Mouse (Mus musculus) intestine, embryonic 15.5 days (tissue): ENCODE results near the gene Ppp2r5d. TPM values are rescaled to one million over a fixed set of nuclear protein-coding genes. Genes with fewer than 3 reads are reported as not detected.
A peak's percentile ranks its signal among the peaks of the same experiment; 100 is the strongest.

ENCODE experiments used
- ATAC-seq: fragments of 200-750 bp; cut with Nextera tagmentation; 2 replicates; pipeline ENCODE4 v1.8.0; 2017; ENCODE audit warnings: moderate TSS enrichment, moderate library complexity
- H3K27ac ChIP-seq: fragments of 300-500 bp; sonication (generic); 2 replicates; pipeline ENCODE4 v1.5.1; 2015; ENCODE audit warnings: mild to moderate bottlenecking, inconsistent platforms
- H3K27me3 ChIP-seq: fragments of 300-500 bp; sonication (generic); replicated peaks from 2 replicates; pipeline ENCODE4 v1.6.1; 2015; ENCODE audit warnings: inconsistent platforms
- H3K36me3 ChIP-seq: fragments of 300-500 bp; sonication (generic); 2 replicates; pipeline ENCODE4 v1.6.1; 2015; ENCODE audit warnings: inconsistent platforms
- H3K4me1 ChIP-seq: fragments of 300-500 bp; sonication (generic); replicated peaks from 2 replicates; pipeline ENCODE4 v1.6.1; 2015; ENCODE audit warnings: inconsistent platforms
- H3K4me2 ChIP-seq: fragments of 300-500 bp; sonication (generic); replicated peaks from 2 replicates; pipeline ENCODE4 v1.6.1; 2015; ENCODE audit warnings: mild to moderate bottlenecking, inconsistent platforms
- H3K4me3 ChIP-seq: fragments of 300-500 bp; sonication (generic); replicated peaks from 2 replicates; pipeline ENCODE4 v1.5.1; 2015; ENCODE audit warnings: inconsistent platforms
- H3K9ac ChIP-seq: fragments of 300-500 bp; sonication (generic); 2 replicates; pipeline ENCODE4 v1.6.1; 2015; ENCODE audit warnings: inconsistent platforms
- H3K9me3 ChIP-seq: fragments of 300-500 bp; sonication (generic); 2 replicates; pipeline ENCODE4 v1.6.1; 2016; ENCODE audit warnings: inconsistent platforms
- WGBS: fragments of 180-500 bp; shearing (Covaris S2); methylation state at CpG from one replicate; pipeline ENCODE4 v1.1.7; 2015; 5-methylcytosine and 5-hydroxymethylcytosine counted together
- polyA plus RNA-seq: library from polyadenylated mRNA; unstranded; fragments of >200 nt; fragmentation: Nextera tagmentation; extraction: Ambion mirVana; gene quantifications from 2 replicates; pipeline ENCODE4 v1.2.1, GENCODE M21; 2015

The Ppp2r5d gene
- polyA plus RNA-seq, 1 experiment from 2014 or later: 71.8 TPM

DNA sequence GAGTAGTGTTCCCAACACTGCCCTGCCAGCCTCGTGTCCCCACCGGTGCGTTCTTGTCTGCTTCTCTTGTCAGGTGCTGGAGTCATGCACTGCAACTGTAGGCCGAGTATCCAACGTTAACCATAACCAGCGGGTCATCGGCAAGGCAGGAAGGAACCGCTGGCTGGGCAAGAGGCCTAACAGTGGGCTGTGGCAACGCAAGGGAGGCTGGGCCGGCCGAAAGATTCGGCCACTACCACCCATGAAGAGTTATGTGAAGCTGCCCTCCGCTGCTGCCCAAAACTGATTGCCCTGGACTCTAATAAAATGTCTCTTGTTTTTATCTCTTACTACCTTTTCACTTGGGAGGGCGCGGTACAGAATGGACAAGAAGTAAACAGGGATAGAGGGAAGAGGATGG lies 55.1 kb downstream of the Ppp2r5d start:
- Histone ChIP-seq H3K4me1 (peaks cover 38% of the 10 kb centered on the region), H3K9ac (peak overlapping the region; percentile 92)

DNA sequence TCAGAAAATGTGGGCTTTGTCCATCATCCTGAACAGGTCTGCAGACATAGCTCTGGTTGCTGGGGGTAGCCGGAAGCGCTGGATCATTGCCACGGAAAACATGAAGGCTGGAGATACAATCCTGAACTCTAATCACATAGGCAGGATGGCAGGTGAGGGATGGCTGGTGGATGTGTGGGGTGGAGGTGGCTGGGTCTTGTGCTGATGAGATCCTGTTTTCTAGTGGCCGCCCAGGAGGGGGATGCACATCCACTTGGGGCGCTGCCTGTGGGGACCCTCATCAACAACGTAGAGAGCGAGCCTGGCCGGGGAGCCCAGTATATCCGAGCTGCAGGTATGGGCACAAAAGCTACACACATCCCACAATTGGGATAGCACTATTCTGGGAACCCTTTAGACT lies 56.5 kb downstream of the Ppp2r5d start:
- Histone ChIP-seq H3K27me3 (no peaks in the 10 kb centered on the region), H3K4me2 (no peak overlapping the region), H3K27ac (no peak overlapping the region), H3K4me1 (peaks cover 43% of the 10 kb centered on the region), H3K9me3 (no peaks in the 10 kb centered on the region), H3K4me3 (no peak overlapping the region), H3K9ac (no peak overlapping the region), H3K36me3 (peaks cover 17% of the 10 kb centered on the region; the same call in 1 of the 2 replicates)
- WGBS: 93% methylated on average over 9 of the region's 9 CpGs
- ATAC-seq: no peak

More for the DNA sequence above, 55.1 kb downstream of the Ppp2r5d start:
- Histone ChIP-seq H3K9me3 (no peaks in the 10 kb centered on the region), H3K36me3 (peaks cover 27% of the 10 kb centered on the region), H3K27me3 (no peaks in the 10 kb centered on the region), H3K4me2 (peak overlapping the region; percentile 74), H3K27ac (peak overlapping the region; percentile 97), H3K4me3 (peak overlapping the region; percentile 76)
- ATAC-seq: no peak
- 30% methylated on average over 15 of the region's 15 CpGs for WGBS

DNA sequence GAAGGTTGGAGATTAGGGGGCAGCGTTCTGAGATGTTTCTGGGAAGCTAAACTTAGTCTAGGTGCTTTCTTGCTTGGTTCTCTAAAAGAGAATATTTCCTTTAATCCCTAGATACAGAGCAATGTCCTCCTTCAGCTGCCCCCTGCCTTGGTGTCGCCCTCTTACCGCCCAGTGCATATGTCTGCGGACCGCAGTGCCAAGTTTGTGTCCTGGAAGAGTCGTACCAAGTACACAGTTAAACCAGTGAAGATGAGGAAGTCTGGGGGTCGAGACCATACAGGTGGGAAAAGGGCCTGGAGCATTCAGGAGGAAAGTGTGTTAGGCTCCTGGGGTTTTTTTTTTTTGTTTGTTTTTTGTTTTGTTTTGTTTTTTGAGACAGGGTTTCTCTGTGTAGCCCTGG lies 57.6 kb downstream of the Ppp2r5d start:
- Histone ChIP-seq H3K4me1 (peaks cover 37% of the 10 kb centered on the region), H3K9me3 (no peaks in the 10 kb centered on the region), H3K4me2 (peak overlapping the region; percentile 73; the same call in 1 of the 2 replicates), H3K27ac (no peak overlapping the region), H3K27me3 (no peaks in the 10 kb centered on the region), H3K36me3 (peaks cover 6% of the 10 kb centered on the region; the same call in 1 of the 2 replicates), H3K9ac (no peak overlapping the region), H3K4me3 (0 out of 2 replicates have a peak overlapping the region, but pooled peaks have one; percentile 85)
- no peak for ATAC-seq
- WGBS: 91% methylated on average over 7 of the region's 7 CpGs

DNA sequence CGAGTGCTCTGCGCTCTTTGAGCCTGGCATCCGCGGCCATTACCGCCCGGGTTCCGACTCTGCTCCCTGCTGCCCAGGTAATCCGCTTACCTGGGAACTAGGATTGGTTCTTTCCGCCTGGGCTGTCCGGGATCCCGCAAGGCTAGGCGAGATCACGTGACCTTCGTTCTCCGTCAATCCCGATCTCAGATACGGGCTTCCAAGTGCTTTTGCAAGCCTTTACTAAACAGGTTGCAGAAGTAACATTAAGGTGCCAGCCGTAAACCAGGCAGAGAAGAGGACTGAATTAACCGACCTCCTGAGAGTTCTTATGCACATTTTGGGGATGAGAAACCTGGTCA lies 58.6 kb downstream of the Ppp2r5d start:
- ATAC-seq: peak; percentile 26

DNA sequence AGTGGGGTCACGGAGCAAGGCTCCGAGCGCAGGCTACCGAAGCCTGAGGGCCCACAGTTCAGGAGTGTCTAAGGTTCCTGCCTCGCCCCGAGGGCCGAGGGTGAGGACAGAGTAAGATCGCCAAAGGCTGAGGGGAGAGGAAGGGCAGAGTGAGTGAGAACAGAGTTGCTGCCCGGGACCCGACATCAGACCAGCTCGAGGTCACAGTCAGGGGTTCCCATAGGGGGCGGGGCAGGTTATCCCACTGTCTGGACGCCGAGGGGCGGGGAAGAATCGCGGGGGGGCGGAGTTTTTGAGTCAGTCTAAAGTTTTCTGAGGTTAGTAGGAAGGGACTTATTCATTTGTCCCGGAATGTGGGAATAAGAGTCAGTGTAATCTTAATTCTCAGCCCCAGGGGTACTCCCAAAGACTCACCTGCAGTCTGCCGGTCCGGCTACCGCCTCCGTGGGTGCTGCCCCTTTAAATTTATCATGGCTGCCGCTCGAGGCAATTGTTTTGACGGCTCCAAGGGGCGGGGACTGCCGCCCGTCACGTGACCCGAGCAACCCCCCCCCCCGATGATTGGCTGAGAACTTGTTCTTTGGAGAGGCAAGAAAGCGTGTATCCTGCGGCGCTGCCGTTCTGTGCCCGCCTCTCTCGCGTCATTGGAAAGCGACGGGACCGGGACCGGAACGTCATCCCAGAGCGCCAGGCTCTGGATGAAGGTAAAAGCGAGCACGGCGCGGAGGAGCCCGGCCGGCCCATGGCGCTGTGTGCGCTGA lies 59.2 kb downstream of the Ppp2r5d start, which contains the start of the genes Klc4 and Mrpl2:
Gene Klc4, minus strand, starts transcription at position 462 of the 761 bp plus-strand sequence.
Gene Mrpl2, plus strand, starts transcription at position 669 of the 761 bp plus-strand sequence.
- peak within 1 kb of the TSS; percentile 92 for H3K9ac ChIP-seq
- H3K4me2 ChIP-seq: peak within 1 kb of the TSS; percentile 75
- no peaks in the 10 kb centered on the region for H3K9me3 ChIP-seq
- H3K4me1 ChIP-seq: peaks cover 24% of the 10 kb centered on the region
- H3K27ac ChIP-seq: peak within 1 kb of the TSS; percentile 89
- under 1% methylated on average over 53 of the region's 53 CpGs for WGBS
- H3K27me3 ChIP-seq: no peaks in the 10 kb centered on the region
- H3K36me3 ChIP-seq: peaks cover 16% of the 10 kb centered on the region; the same call in 1 of the 2 replicates
- peak; percentile 75 for ATAC-seq
- peak within 1 kb of the TSS; percentile 85 for H3K4me3 ChIP-seq

More for the DNA sequence above, 58.6 kb downstream of the Ppp2r5d start:
- H3K9ac ChIP-seq: peak overlapping the region; percentile 92
- no peaks in the 10 kb centered on the region for H3K27me3 ChIP-seq
- peaks cover 11% of the 10 kb centered on the region; the same call in 1 of the 2 replicates for H3K36me3 ChIP-seq
- H3K4me1 ChIP-seq: peaks cover 27% of the 10 kb centered on the region
- H3K9me3 ChIP-seq: no peaks in the 10 kb centered on the region
- peak overlapping the region; percentile 85 for H3K4me3 ChIP-seq
- peak overlapping the region; percentile 89 for H3K27ac ChIP-seq
- peak overlapping the region; percentile 73 for H3K4me2 ChIP-seq
- under 1% methylated on average over 19 of the region's 19 CpGs for WGBS

DNA sequence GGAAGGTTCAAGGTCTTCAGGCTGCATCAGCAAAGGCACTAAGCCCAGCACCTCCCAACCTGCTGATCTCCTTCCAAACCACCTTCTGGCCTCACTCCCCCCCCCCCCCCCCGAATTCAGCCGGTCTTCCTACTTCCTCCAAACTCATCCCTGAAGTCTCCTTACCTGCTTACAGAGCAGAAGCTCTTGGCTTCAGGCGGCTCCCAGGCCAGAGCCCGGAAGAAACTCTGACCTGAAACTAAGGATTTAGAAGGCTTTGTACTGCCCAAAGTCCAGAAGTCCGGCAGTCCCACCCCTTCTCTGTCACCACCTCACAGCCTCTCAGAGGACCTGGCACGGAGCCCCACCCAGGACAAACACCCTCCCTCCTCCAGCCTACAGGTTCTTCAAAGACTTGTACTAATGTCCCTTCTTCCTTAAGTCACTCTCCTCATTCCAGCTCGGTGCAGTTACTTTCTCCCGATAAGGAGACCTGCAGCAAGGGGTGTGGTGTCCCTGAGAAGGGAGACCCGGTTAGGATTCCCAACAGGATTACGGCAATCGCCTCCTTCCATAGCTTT lies 59.9 kb downstream of the Ppp2r5d start:
- no peaks in the 10 kb centered on the region for H3K9me3 ChIP-seq

DNA sequence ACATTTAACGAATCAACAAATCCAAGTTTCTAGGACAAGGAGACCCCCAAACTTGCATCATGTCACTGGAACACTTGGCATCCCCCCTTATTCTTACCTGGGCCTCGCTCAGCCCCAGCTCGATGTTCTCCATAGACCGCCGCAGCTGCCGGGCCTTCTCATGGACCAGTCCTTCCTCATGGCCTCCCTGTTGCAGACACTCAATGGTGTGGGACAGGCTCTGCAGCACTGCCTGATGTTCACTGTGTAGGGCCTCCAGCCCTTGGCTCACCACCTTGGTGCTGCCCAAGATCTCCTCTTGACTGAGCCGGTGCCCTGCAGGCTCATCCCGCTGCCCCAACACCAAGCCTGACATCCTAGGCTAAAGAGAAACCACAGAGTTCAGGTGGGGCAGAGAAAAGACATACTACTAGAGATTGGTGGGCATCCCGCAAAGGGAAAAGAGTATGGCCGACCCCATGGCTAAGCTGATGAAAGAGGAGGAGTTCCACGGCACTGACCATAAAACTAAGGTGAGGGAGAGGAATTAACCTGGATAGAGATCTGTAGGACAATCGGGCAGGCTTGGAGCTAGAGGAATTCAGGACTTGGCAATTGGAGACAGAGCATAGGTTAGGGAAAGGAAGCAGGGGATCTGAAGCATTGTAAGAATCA lies 60.6 kb downstream of the Ppp2r5d start:
- no peaks in the 10 kb centered on the region for H3K27me3 ChIP-seq
- no peak for ATAC-seq
- peak overlapping the region; percentile 84 for H3K27ac ChIP-seq
- peaks cover 17% of the 10 kb centered on the region for H3K4me1 ChIP-seq
- peaks cover 27% of the 10 kb centered on the region; the same call in 1 of the 2 replicates for H3K36me3 ChIP-seq
- peak overlapping the region; percentile 85 for H3K4me3 ChIP-seq
- 75% methylated on average over 12 of the region's 12 CpGs for WGBS
- H3K9ac ChIP-seq: peak overlapping the region; percentile 55
- H3K4me2 ChIP-seq: peak overlapping the region; percentile 75
- no peaks in the 10 kb centered on the region for H3K9me3 ChIP-seq

More for the DNA sequence above, 59.9 kb downstream of the Ppp2r5d start:
- peak overlapping the region; percentile 84 for H3K27ac ChIP-seq
- peaks cover 22% of the 10 kb centered on the region; the same call in 1 of the 2 replicates for H3K36me3 ChIP-seq
- H3K9ac ChIP-seq: peak overlapping the region; percentile 55
- peak overlapping the region; percentile 85 for H3K4me3 ChIP-seq
- H3K4me1 ChIP-seq: peaks cover 21% of the 10 kb centered on the region
- H3K27me3 ChIP-seq: no peaks in the 10 kb centered on the region
- H3K4me2 ChIP-seq: peak overlapping the region; percentile 75
- WGBS: 9% methylated on average over 11 of the region's 11 CpGs
- peak; percentile 82 for ATAC-seq

DNA sequence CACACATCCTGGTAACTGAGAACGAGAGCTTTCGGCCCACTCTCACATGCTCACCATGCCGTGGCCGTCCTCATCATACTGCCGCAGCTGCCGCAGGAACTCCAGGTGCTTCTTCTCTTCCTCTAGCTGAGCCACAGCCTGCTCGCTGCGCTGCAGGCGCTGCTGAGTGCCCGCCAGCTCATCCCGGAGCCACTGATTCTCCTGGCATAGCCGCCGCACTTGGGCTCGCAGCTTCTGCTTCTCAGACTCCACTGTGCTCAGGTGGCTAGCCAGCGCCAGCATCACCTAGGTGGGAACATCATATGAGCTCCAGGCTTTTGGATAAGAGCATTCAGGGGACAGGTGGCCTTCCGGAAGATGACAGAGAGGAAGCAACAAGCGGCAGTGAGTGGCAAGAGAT lies 62.9 kb downstream of the Ppp2r5d start:
- Histone ChIP-seq H3K9me3 (no peaks in the 10 kb centered on the region), H3K36me3 (peaks cover 23% of the 10 kb centered on the region; the same call in 1 of the 2 replicates), H3K4me1 (peaks cover 15% of the 10 kb centered on the region), H3K4me3 (no peak overlapping the region), H3K27ac (no peak overlapping the region), H3K9ac (no peak overlapping the region), H3K4me2 (no peak overlapping the region), H3K27me3 (no peaks in the 10 kb centered on the region)
- ATAC-seq: no peak
- WGBS: 89% methylated on average over 17 of the region's 17 CpGs

DNA sequence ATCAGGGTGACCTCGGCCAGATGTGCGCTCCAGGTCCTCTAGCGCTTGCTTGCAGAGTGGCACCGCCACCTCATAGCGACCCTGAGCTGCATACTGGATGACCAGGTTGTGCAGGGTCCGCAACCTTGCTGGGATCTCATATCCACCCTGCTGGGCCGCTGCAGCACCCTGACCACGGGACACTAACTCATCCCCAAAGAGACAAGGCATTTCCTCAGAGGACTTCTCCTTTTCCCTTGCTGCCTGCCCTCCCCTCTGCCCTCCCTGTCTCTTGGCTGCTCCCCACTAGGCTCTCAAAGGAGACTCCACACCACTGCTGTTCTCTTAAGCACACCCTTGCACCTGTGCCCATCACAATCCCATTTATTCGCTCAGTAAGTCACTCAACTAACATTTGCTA lies 65.0 kb downstream of the Ppp2r5d start:
- no peaks in the 10 kb centered on the region for H3K27me3 ChIP-seq
- H3K9me3 ChIP-seq: no peaks in the 10 kb centered on the region
- no peak overlapping the region for H3K9ac ChIP-seq
- no peak overlapping the region for H3K4me2 ChIP-seq
- peaks cover 32% of the 10 kb centered on the region for H3K36me3 ChIP-seq
- ATAC-seq: no peak
- 79% methylated on average over 9 of the region's 9 CpGs for WGBS
- H3K4me1 ChIP-seq: peaks cover 6% of the 10 kb centered on the region
- H3K27ac ChIP-seq: no peak overlapping the region
- no peak overlapping the region for H3K4me3 ChIP-seq

DNA sequence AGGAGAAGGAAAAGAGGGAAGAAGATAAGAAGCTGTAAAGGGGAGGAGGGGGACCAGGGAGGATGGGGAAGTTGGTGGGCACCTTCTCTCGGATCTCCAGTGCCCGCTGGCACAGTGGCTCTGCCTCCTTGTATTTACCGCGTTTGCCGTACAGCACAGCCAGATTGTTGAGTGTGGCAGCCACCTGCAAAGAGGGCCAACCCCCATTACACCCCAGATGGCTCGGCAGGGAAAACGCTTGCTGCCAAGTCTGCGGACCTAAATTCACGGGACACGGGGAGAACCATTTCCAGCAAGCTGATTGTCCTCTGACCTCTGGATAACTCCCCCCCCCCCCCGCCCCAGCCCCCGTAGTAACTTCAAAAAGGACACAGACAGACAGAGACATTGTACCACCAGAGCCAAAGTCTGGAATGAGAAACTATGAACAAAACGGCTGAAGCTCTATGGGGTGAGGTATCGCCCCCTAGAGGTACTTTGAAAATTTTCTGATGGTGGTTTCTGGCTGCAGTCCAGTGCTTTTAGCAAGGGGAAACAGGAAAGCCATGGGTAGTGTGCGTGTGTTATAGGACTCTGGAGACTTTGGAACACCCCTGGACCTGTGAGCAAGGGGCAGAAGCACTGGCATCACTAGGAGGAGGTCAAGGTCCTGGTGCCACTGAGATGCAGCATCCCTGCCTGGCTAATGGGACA lies 67.9 kb downstream of the Ppp2r5d start:
- H3K4me3 ChIP-seq: no peak overlapping the region
- no peaks in the 10 kb centered on the region for H3K9me3 ChIP-seq
- no peak overlapping the region for H3K27ac ChIP-seq
- H3K36me3 ChIP-seq: peaks cover 34% of the 10 kb centered on the region
- H3K9ac ChIP-seq: no peak overlapping the region
- peak; percentile 48 for ATAC-seq
- WGBS: 28% methylated on average over 15 of the region's 15 CpGs
- H3K4me1 ChIP-seq: no peaks in the 10 kb centered on the region; the same call in 1 of the 2 replicates
- H3K4me2 ChIP-seq: 0 out of 2 replicates have a peak overlapping the region, but pooled peaks have one; percentile 24
- no peaks in the 10 kb centered on the region for H3K27me3 ChIP-seq
